Mouse (Mus musculus): ENCODE results near the gene Rplp2.

Rplp2 gene

GRCm38 (mm10) chr7:141485186-141485585 is 38.0 kb downstream of the Rplp2 start:
- no peak for DNase-seq

- DNase-seq = peak; percentile 96 to 97
Observed at GRCm38 (mm10) chr7:141485606-141486005, 38.4 kb downstream of the Rplp2 start.

- peak in 1 of 2 experiments; percentile 47 for DNase-seq
Observed at GRCm38 (mm10) chr7:141486239-141486638, 39.1 kb downstream of the Rplp2 start.

DNA sequence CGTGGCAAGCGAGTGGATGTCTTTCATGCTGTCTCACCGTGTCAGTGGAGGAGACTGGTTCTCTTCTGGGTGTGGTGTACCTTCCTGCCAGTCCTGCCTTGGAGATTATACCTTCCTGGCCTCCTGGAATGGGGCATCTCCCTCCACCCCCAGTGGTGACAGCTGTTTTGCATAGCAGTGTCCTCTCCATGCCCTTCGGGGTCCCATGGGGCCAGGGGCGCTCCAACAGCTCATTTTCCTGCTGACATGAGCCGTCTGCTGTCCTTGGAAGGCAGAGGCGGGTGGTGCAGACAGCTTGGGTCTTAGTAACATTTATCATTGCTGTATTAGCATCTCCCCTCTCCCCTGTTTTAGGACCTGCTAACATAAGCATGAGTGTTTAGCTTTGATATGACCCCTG is 40.0 kb downstream of the Rplp2 start:
- no peak for DNase-seq

DNA sequence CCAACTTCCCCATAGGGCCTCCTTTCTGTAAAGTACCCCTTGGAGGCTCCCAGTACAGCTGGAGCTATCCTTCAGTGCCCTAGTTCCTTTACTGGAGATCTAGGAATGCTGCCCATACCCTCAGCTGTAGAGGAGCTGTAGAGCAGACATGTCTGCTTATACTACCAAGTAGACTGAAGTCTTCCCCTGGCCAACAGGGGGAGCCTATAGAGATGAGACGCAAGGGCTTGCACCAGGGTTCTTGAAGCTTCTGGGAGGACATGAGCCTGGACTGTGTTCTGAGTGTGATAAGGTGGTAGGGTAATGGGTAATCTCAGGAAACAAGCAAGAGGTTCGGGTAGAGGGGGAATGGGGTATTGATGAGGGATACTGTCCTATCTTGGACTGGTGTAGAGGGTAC is 44.0 kb downstream of the Rplp2 start:
- DNase-seq = no peak

DNA sequence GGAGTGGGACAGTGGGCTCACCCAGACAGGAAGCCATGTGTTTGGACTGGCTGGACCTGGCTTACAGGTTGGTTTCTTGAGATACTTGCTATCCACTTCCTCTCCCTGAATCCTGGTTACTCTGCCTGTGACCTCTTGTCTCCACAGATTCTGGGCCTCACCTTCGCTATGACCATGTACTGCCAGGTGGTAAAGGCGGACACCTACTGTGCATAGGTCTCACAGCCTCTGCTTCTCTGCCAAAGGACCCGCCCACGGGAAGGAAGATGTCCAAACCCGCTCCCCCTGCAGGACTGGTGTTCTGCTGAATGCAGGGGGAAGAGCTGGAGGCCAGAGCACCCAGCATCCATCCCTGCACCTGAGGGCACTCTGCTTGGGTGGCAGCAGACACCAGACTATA is 45.6 kb downstream of the Rplp2 start:
- peak; percentile 64 to 68 for DNase-seq

- peak; percentile 11 to 38 for DNase-seq
Observed at GRCm38 (mm10) chr7:141493729-141494128, 46.6 kb downstream of the Rplp2 start.

GRCm38 (mm10) chr7:141495379-141495778 is 48.2 kb downstream of the Rplp2 start:
- peak; percentile 15 to 34 for DNase-seq

DNA sequence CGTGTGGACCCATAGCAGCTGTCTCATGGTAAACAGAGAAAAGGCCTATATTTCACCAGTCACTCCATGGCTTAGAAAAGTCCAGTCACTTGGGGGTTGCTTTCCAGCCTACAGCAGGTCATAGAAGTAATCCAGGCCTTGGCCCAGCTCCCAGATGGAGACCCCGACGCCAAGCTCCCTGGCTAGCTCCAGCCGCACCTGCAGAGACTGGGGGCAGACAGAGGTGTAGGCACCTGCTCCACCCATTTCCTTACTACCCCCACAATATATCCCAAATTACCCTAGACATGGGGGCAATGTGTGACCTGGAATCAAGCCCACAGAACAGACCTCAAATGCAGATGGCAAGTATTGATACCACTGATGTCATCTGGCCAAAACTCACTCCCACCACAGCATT is 48.8 kb downstream of the Rplp2 start:
- DNase-seq = no peak

DNA sequence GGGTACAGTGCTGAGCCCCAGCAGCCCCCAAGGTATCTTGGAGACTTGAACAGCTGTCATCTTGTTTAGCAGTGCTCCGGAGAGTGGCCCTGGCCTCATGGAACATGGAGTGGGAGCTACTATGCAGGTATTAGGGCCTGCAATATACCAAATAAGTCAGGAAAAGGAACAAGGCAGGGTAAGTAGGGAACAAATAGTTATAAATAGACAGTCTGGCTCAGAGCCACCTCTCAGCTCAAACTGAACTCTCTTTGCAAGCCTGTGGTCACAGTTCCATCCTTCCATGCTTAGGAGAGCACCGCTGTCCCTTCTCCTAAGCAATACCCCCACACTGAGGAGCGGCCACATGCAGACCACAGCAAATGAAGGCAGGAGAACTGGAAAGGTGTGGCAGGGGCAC is 50.4 kb downstream of the Rplp2 start:
- DNase-seq = peak in 1 of 2 experiments; percentile 34

Data from cerebellum, postnatal 36 days (tissue).